Mouse (Mus musculus): Measurements from ENCODE around the gene Vsig8.

Gene Vsig8

GRCm38 (mm10) chr1:172590385-172590784, 34.6 kb downstream of the Vsig8 start, which contains the start of gene Slamf8:
Gene Slamf8, minus strand, starts transcription at chr1:172590568.
- DNase-seq (ENCODE audit: low spot score in 2 of 2), result no peak

GRCm38 (mm10) chr1:172593321-172593720, 37.6 kb downstream of the Vsig8 start:
- DNase-seq (ENCODE audit: low spot score in 2 of 2), result no peak

GRCm38 (mm10) chr1:172593956-172594355, 38.2 kb downstream of the Vsig8 start:
- DNase-seq (ENCODE audit: low spot score in 2 of 2), result no peak

- DNase-seq (ENCODE audit: low spot score in 2 of 2), result no peak
Observed at GRCm38 (mm10) chr1:172594495-172594894, 38.8 kb downstream of the Vsig8 start.

- DNase-seq (ENCODE audit: low spot score in 2 of 2), result no peak
Observed at GRCm38 (mm10) chr1:172602326-172602725, 46.6 kb downstream of the Vsig8 start, which contains the start of gene Fcrl6. Gene Fcrl6, minus strand, starts transcription at chr1:172602551.

- no peak for DNase-seq (ENCODE audit: low spot score in 2 of 2)
Observed at GRCm38 (mm10) chr1:172611304-172611703, 55.6 kb downstream of the Vsig8 start.

- no peak for DNase-seq (ENCODE audit: low spot score in 2 of 2)
Observed at GRCm38 (mm10) chr1:172612745-172613144, 57.0 kb downstream of the Vsig8 start.
